Mouse (Mus musculus): ENCODE results near the gene D930007J09Rik. TPM values are rescaled to one million over a fixed set of nuclear protein-coding genes. Genes with fewer than 3 reads are reported as not detected.

D930007J09Rik gene
- polyA plus RNA-seq, 1 experiment from 2014 or later, result not detected

DNA sequence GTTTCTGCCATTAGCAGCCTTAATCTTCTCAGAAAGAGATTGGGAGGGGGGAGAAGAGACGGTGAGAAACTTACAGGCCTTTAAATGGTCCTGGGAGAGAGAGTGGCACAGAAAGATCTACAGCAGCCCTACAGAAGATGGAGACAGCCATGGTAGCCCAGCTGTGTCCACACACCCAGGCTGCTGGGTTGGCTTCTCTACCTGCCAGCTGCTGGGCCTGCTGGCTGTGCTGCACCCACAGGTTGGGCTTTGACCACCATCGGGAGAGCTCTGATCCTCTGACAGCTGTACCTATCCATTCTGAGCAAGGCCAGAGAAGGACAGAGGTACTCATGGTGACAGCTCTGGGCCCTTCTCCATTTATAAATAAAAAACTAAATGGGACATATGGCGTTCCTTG, 23.8 kb downstream of the D930007J09Rik start:
- H3K27me3 ChIP-seq (ENCODE audit: control insufficient read depth, insufficient read depth, low read length), result no peaks in the 10 kb centered on the region
- H3K4me2 ChIP-seq (replicated peaks; ENCODE audit: low read depth), result no peak overlapping the region
- H3K9ac ChIP-seq (ENCODE audit: low read length), result no peak overlapping the region
- DNase-seq (ENCODE audit: low spot score) (no peak), ATAC-seq (ENCODE audit: low FRiP score, low TSS enrichment) (no peak)
- TF ChIP-seq CTCF (IDR thresholded peaks at IDR 0.05; ENCODE audit: low read depth) (no peak), EP300 (optimal IDR thresholded peaks at IDR 0.05) (no peak)
- H3K9me3 ChIP-seq (ENCODE audit: control insufficient read depth, low read length), result no peaks in the 10 kb centered on the region
- H3K4me3 ChIP-seq (ENCODE audit: low read depth, low read length), result no peak overlapping the region
- 67% methylated on average over 3 of the region's 3 CpGs for WGBS
- no peak overlapping the region for H3K27ac ChIP-seq (replicated peaks)
- H3K4me1 ChIP-seq (replicated peaks; ENCODE audit: control insufficient read depth, insufficient read depth), result no peaks in the 10 kb centered on the region
- H3K36me3 ChIP-seq (ENCODE audit: control insufficient read depth, insufficient read depth, low read length), result no peaks in the 10 kb centered on the region

GRCm38 (mm10) chr13:32776350-32776749, 26.3 kb downstream of the D930007J09Rik start:
- 86% methylated on average over 10 of the region's 10 CpGs for WGBS
- DNase-seq (ENCODE audit: low spot score) (no peak), ATAC-seq (ENCODE audit: low FRiP score, low TSS enrichment) (no peak)
- Histone ChIP-seq H3K27me3 (ENCODE audit: control insufficient read depth, insufficient read depth, low read length) (no peaks in the 10 kb centered on the region), H3K27ac (replicated peaks) (no peak overlapping the region), H3K36me3 (ENCODE audit: control insufficient read depth, insufficient read depth, low read length) (no peaks in the 10 kb centered on the region), H3K4me2 (replicated peaks; ENCODE audit: low read depth) (no peak overlapping the region), H3K4me3 (ENCODE audit: low read depth, low read length) (no peak overlapping the region), H3K4me1 (replicated peaks; ENCODE audit: control insufficient read depth, insufficient read depth) (no peaks in the 10 kb centered on the region), H3K9ac (ENCODE audit: low read length) (no peak overlapping the region), H3K9me3 (ENCODE audit: control insufficient read depth, low read length) (no peaks in the 10 kb centered on the region)
- TF ChIP-seq EP300 (optimal IDR thresholded peaks at IDR 0.05) (no peak), CTCF (IDR thresholded peaks at IDR 0.05; ENCODE audit: low read depth) (no peak)

GRCm38 (mm10) chr13:32775889-32776288, 26.8 kb downstream of the D930007J09Rik start:
- no peak overlapping the region for H3K4me3 ChIP-seq (ENCODE audit: low read depth, low read length)
- no peak overlapping the region for H3K4me2 ChIP-seq (replicated peaks; ENCODE audit: low read depth)
- H3K4me1 ChIP-seq (replicated peaks; ENCODE audit: control insufficient read depth, insufficient read depth), result no peaks in the 10 kb centered on the region
- no peak overlapping the region for H3K27ac ChIP-seq (replicated peaks)
- no peaks in the 10 kb centered on the region for H3K36me3 ChIP-seq (ENCODE audit: control insufficient read depth, insufficient read depth, low read length)
- TF ChIP-seq EP300 (optimal IDR thresholded peaks at IDR 0.05), result no peak
- TF ChIP-seq CTCF (IDR thresholded peaks at IDR 0.05; ENCODE audit: low read depth), result no peak
- H3K27me3 ChIP-seq (ENCODE audit: control insufficient read depth, insufficient read depth, low read length), result no peaks in the 10 kb centered on the region
- no peak for DNase-seq (ENCODE audit: low spot score)
- 79% methylated on average over 9 of the region's 9 CpGs for WGBS
- no peak for ATAC-seq (ENCODE audit: low FRiP score, low TSS enrichment)
- no peak overlapping the region for H3K9ac ChIP-seq (ENCODE audit: low read length)
- H3K9me3 ChIP-seq (ENCODE audit: control insufficient read depth, low read length), result no peaks in the 10 kb centered on the region

GRCm38 (mm10) chr13:32769960-32770359, 32.7 kb downstream of the D930007J09Rik start:
- WGBS, result 15% methylated on average over 3 of the region's 3 CpGs
- H3K27me3 ChIP-seq (ENCODE audit: control insufficient read depth, insufficient read depth, low read length), result no peaks in the 10 kb centered on the region
- H3K4me2 ChIP-seq (replicated peaks; ENCODE audit: low read depth), result no peak overlapping the region
- no peak overlapping the region for H3K4me3 ChIP-seq (ENCODE audit: low read depth, low read length)
- no peaks in the 10 kb centered on the region for H3K4me1 ChIP-seq (replicated peaks; ENCODE audit: control insufficient read depth, insufficient read depth)
- no peak for TF ChIP-seq CTCF (IDR thresholded peaks at IDR 0.05; ENCODE audit: low read depth)
- TF ChIP-seq EP300 (optimal IDR thresholded peaks at IDR 0.05), result no peak
- no peak for ATAC-seq (ENCODE audit: low FRiP score, low TSS enrichment)
- no peaks in the 10 kb centered on the region for H3K36me3 ChIP-seq (ENCODE audit: control insufficient read depth, insufficient read depth, low read length)
- H3K9me3 ChIP-seq (ENCODE audit: control insufficient read depth, low read length), result no peaks in the 10 kb centered on the region
- no peak overlapping the region for H3K27ac ChIP-seq (replicated peaks)
- DNase-seq (ENCODE audit: low spot score), result no peak
- no peak overlapping the region for H3K9ac ChIP-seq (ENCODE audit: low read length)

- ATAC-seq (ENCODE audit: low FRiP score, low TSS enrichment) (no peak), DNase-seq (ENCODE audit: low spot score) (peak; percentile 22)
- H3K27ac ChIP-seq (replicated peaks), result no peak overlapping the region
- 15% methylated on average over 4 of the region's 4 CpGs for WGBS
- no peaks in the 10 kb centered on the region for H3K27me3 ChIP-seq (ENCODE audit: control insufficient read depth, insufficient read depth, low read length)
- no peak overlapping the region for H3K4me3 ChIP-seq (ENCODE audit: low read depth, low read length)
- no peaks in the 10 kb centered on the region for H3K36me3 ChIP-seq (ENCODE audit: control insufficient read depth, insufficient read depth, low read length)
- H3K9ac ChIP-seq (ENCODE audit: low read length), result no peak overlapping the region
- H3K4me1 ChIP-seq (replicated peaks; ENCODE audit: control insufficient read depth, insufficient read depth), result no peaks in the 10 kb centered on the region
- no peak overlapping the region for H3K4me2 ChIP-seq (replicated peaks; ENCODE audit: low read depth)
- H3K9me3 ChIP-seq (ENCODE audit: control insufficient read depth, low read length), result no peaks in the 10 kb centered on the region
- TF ChIP-seq CTCF (IDR thresholded peaks at IDR 0.05; ENCODE audit: low read depth), result peak; percentile 78
- no peak for TF ChIP-seq EP300 (optimal IDR thresholded peaks at IDR 0.05)
Measured at GRCm38 (mm10) chr13:32768104-32768503, 34.5 kb downstream of the D930007J09Rik start.

DNA sequence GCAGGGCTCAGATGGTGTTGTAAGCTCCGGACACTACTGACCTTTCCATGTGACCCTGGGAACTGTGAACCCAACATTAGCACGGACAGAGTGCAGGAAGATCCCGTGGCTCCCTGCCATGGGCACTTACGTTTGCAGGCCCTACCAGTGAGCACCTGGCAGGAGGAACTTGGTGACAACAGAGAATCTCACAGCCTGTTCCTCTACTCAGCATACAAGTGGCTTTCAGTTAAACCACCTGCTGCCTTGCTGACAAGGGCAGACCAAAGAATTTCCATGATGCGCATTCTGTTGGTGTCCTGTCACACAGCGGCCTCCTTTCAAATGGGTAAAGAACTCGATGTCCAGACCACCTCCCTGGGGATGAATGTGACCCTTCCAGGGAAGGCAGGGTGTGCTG, 38.2 kb downstream of the D930007J09Rik start:
- Histone ChIP-seq H3K9me3 (ENCODE audit: control insufficient read depth, low read length) (no peaks in the 10 kb centered on the region), H3K27ac (replicated peaks) (no peak overlapping the region), H3K4me1 (replicated peaks; ENCODE audit: control insufficient read depth, insufficient read depth) (no peaks in the 10 kb centered on the region), H3K4me3 (ENCODE audit: low read depth, low read length) (no peak overlapping the region), H3K9ac (ENCODE audit: low read length) (no peak overlapping the region), H3K36me3 (ENCODE audit: control insufficient read depth, insufficient read depth, low read length) (no peaks in the 10 kb centered on the region), H3K27me3 (ENCODE audit: control insufficient read depth, insufficient read depth, low read length) (no peaks in the 10 kb centered on the region), H3K4me2 (replicated peaks; ENCODE audit: low read depth) (no peak overlapping the region)
- no peak for TF ChIP-seq EP300 (optimal IDR thresholded peaks at IDR 0.05)
- TF ChIP-seq CTCF (IDR thresholded peaks at IDR 0.05; ENCODE audit: low read depth), result no peak
- WGBS, result 35% methylated on average over 7 of the region's 7 CpGs
- ATAC-seq (ENCODE audit: low FRiP score, low TSS enrichment) (no peak), DNase-seq (ENCODE audit: low spot score) (no peak)
